Mouse (Mus musculus): ENCODE data around the gene Use1. TPM values are rescaled to one million over a fixed set of nuclear protein-coding genes. Genes with fewer than 3 reads are reported as not detected.

The Use1 gene
- total RNA-seq, 1 experiment, result 112 TPM

DNA sequence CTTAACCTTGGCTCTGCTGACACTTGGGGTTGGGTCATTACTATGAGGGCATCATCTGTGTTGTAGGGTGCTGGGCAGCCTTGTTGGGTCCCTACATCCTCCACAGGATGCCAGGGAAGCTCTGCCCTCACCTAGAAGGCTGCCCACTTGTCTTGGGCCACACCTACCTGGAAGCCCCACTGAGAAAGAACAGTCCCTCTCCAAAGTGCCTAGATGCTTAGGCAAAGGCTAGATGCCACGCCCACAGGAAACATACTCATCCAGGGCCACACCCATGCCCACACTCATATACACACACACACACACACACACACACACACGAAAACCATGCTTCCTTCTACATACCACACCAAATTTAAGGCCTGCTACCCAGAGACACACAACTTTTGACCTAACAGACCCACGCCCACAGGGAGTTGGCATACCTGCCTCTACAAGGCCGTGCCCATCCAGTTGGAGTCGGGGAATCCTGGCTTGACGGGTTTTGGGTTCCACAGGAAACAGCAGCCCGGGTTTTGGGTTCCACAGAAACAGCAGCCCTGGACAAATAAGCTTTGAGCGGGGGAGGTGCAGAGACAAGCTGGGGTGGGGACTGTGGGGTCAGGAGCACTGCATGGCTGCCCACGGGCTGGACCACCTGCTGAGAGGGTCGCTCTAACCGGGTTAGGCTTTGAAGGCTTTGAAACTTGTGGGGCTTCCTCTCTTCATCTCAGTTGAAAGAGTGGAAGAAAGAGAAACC is 45.1 kb downstream of the Use1 start:
- TF ChIP-seq MAFK (IDR thresholded peaks at IDR 0.05; ENCODE audit: insufficient read depth, low read depth, low read length) (no peak), ZNF384 (IDR thresholded peaks at IDR 0.05; ENCODE audit: low read depth, low read length) (no peak), CHD2 (IDR thresholded peaks at IDR 0.05; ENCODE audit: low read depth, low read length) (no peak), HCFC1 (IDR thresholded peaks at IDR 0.05; ENCODE audit: borderline replicate concordance, insufficient read depth, low read length) (no peak), ZC3H11A (IDR thresholded peaks at IDR 0.05; ENCODE audit: borderline replicate concordance, low read depth, low read length) (no peak)
- Histone ChIP-seq H3K9ac (ENCODE audit: insufficient read depth, low read depth, low read length, poor library complexity, severe bottlenecking) (no peak overlapping the region), H3K27ac (ENCODE audit: insufficient read depth, low read depth, low read length, poor library complexity, severe bottlenecking) (no peak overlapping the region), H3K4me3 (ENCODE audit: insufficient read depth in 1 of 2, low read depth in 1 of 2, low read length in 2 of 2, poor library complexity in 1 of 2, severe bottlenecking in 1 of 2) (no peak overlapping the region), H3K36me3 (ENCODE audit: control insufficient read depth, insufficient read depth, low read length, poor library complexity, severe bottlenecking) (peaks cover 25% of the 10 kb centered on the region), H3K4me1 (ENCODE audit: control insufficient read depth in 2 of 2, insufficient read depth in 2 of 2, low read length in 2 of 2, poor library complexity in 1 of 2) (peaks cover 2 to 6% of the 10 kb centered on the region in 2 experiments; a peak in 1 of 4 replicates), H3K9me3 (ENCODE audit: control insufficient read depth, insufficient read depth, low read depth, low read length) (no peaks in the 10 kb centered on the region)
- in situ Hi-C loops (cut with MboI; ENCODE audit: low sequenced_read_pairs in 2 of 2, unreplicated experiment in 2 of 2), result no loop called here
- DNase-seq (ENCODE audit: low read depth, low spot score), result no peak

Other genes starting within 250 kb of the Use1 start
- gene Myo9b, start 94.1 kb upstream of the Use1 start, total RNA-seq (2012; rRNA removed), result 32.1 and 36.1 TPM in 2 replicates
- 26.3 and 39.3 TPM in 2 replicates for gene Haus8, start 93.9 kb upstream of the Use1 start, total RNA-seq (2012; rRNA removed)
- gene Ocel1, start 4.5 kb downstream of the Use1 start, total RNA-seq (2012; rRNA removed), result 7.4 and 9.4 TPM in 2 replicates
- gene Nr2f6, start 15.1 kb downstream of the Use1 start, total RNA-seq (2012; rRNA removed), result 52.8 and 63.1 TPM in 2 replicates
- 2.0 and 2.4 TPM in 2 replicates for gene Ushbp1, start 29.0 kb downstream of the Use1 start, total RNA-seq (2012; rRNA removed)
- gene Babam1, start 30.0 kb downstream of the Use1 start, total RNA-seq (2012; rRNA removed), result 40.7 and 47.4 TPM in 2 replicates
- gene Ankle1, start 39.2 kb downstream of the Use1 start, total RNA-seq (2012; rRNA removed), result 28.9 and 44.5 TPM in 2 replicates
- gene Abhd8, start 96.8 kb downstream of the Use1 start, total RNA-seq (2012; rRNA removed), result 11.7 and 12.2 TPM in 2 replicates
- gene Mrpl34, start 98.1 kb downstream of the Use1 start, total RNA-seq (2012; rRNA removed), result 135 and 148 TPM in 2 replicates
- 60.5 and 65.1 TPM in 2 replicates for gene Dda1, start 102.4 kb downstream of the Use1 start, total RNA-seq (2012; rRNA removed)
- gene Ano8, start 119.1 kb downstream of the Use1 start, total RNA-seq (2012; rRNA removed), result 10.6 and 22.3 TPM in 2 replicates
- 60.4 and 63.8 TPM in 2 replicates for gene Gtpbp3, start 121.3 kb downstream of the Use1 start, total RNA-seq (2012; rRNA removed)
- 2.0 and 2.5 TPM in 2 replicates for gene Plvap, start 144.9 kb downstream of the Use1 start, total RNA-seq (2012; rRNA removed)
- gene Ccdc194, start 158.9 kb downstream of the Use1 start, total RNA-seq (2012; rRNA removed), result 2.4 and 2.6 TPM in 2 replicates
- gene Bst2, start 170.6 kb downstream of the Use1 start, total RNA-seq (2012; rRNA removed), result 135 and 207 TPM in 2 replicates
- 50.4 and 58.8 TPM in 2 replicates for gene Mvb12a, start 176.1 kb downstream of the Use1 start, total RNA-seq (2012; rRNA removed)
- gene Tmem221, start 192.0 kb downstream of the Use1 start, total RNA-seq (2012; rRNA removed), result 0.18 and 0.58 TPM in 2 replicates
- gene Nxnl1, start 199.8 kb downstream of the Use1 start, total RNA-seq (2012; rRNA removed), result not detected in 2 replicates
- gene Slc27a1, start 202.0 kb downstream of the Use1 start, total RNA-seq (2012; rRNA removed), result 24.5 and 45.9 TPM in 2 replicates
- gene Pgls, start 225.3 kb downstream of the Use1 start, total RNA-seq (2012; rRNA removed), result 95.6 and 124 TPM in 2 replicates
- 9.0 and 15.2 TPM in 2 replicates for gene Fam129c, start 230.8 kb downstream of the Use1 start, total RNA-seq (2012; rRNA removed)
- 126 and 186 TPM in 2 replicates for gene Colgalt1, start 244.2 kb downstream of the Use1 start, total RNA-seq (2012; rRNA removed)